Mouse (Mus musculus): ENCODE data around the gene Rere. TPM values are rescaled to one million over a fixed set of nuclear protein-coding genes. Genes with fewer than 3 reads are reported as not detected.

Gene Rere
- polyA plus RNA-seq, 1 experiment from 2014 or later: 52.0 TPM

DNA sequence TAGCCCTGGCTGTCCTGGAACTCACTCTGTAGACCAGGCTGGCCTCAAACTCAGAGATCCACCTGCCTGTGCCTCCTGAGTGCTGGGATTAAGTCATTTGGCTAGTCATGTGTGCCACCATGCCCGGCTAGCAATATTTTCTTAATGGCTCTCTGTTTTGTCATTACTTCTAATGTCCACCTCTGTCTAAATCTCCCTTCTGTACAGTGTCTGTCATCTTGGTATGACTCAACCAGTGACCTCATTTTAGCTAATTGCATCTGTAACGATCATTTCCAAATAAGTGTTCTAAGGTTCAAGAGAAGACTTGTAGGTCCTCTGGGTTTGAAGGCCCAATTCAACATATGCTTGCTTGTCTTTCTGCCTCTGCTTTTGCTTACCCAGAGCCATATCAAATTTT, 71.3 kb downstream of the Rere start:
- Histone ChIP-seq H3K27me3 (ENCODE audit: control insufficient read depth, insufficient read depth, low read length) (no peaks in the 10 kb centered on the region), H3K36me3 (ENCODE audit: control insufficient read depth, insufficient read depth, low read length) (no peaks in the 10 kb centered on the region), H3K4me3 (ENCODE audit: low read depth, low read length) (no peak overlapping the region), H3K27ac (ENCODE audit: low read depth, low read length) (no peak overlapping the region), H3K4me1 (ENCODE audit: control insufficient read depth, insufficient read depth, low read length) (peaks cover 13% of the 10 kb centered on the region; the same call in 1 of the 2 replicates), H3K4me2 (ENCODE audit: low read depth) (no peak overlapping the region), H3K9me3 (ENCODE audit: control insufficient read depth, low read length) (no peaks in the 10 kb centered on the region), H3K9ac (ENCODE audit: low read length) (no peak overlapping the region)
- DNase-seq (ENCODE audit: low spot score): no peak
- WGBS: 94% methylated on average over 2 of the region's 2 CpGs
- ATAC-seq (ENCODE audit: insufficient read depth, low FRiP score, low TSS enrichment): no peak

- no peak overlapping the region for H3K4me2 ChIP-seq (ENCODE audit: low read depth)
- no peak overlapping the region for H3K27ac ChIP-seq (ENCODE audit: low read depth, low read length)
- H3K27me3 ChIP-seq (ENCODE audit: control insufficient read depth, insufficient read depth, low read length): no peaks in the 10 kb centered on the region
- ATAC-seq (ENCODE audit: insufficient read depth, low FRiP score, low TSS enrichment) (no peak), DNase-seq (ENCODE audit: low spot score) (no peak)
- WGBS: 87% methylated on average over 7 of the region's 7 CpGs
- H3K9ac ChIP-seq (ENCODE audit: low read length): no peak overlapping the region
- H3K4me3 ChIP-seq (ENCODE audit: low read depth, low read length): no peak overlapping the region
- H3K36me3 ChIP-seq (ENCODE audit: control insufficient read depth, insufficient read depth, low read length): no peaks in the 10 kb centered on the region
- H3K4me1 ChIP-seq (ENCODE audit: control insufficient read depth, insufficient read depth, low read length): peaks cover 13% of the 10 kb centered on the region; the same call in 1 of the 2 replicates
- no peaks in the 10 kb centered on the region for H3K9me3 ChIP-seq (ENCODE audit: control insufficient read depth, low read length)
These were observed 72.0 kb downstream of the Rere start for GRCm38 (mm10) chr4:150353376-150353900.

DNA sequence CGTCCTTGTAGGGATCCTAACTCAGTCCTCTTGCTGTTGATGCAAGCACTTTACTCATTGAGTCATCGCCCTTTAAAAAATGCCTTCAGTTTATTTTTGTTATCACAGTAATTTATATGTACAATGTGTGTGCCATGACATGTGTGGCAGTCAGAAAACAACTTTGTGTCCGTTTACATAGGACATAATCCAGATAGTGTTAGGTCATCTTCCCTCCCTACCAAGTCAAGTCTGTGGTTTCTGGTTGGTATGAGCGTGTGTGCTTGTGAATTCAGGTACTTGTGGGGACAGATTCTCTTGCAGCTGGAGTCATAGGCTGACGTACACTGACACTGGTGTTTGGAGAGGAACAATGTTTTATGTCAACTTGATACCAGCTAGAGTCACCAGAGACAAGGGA, 74.4 kb downstream of the Rere start:
- H3K4me3 ChIP-seq (ENCODE audit: low read depth, low read length): no peak overlapping the region
- no peaks in the 10 kb centered on the region for H3K36me3 ChIP-seq (ENCODE audit: control insufficient read depth, insufficient read depth, low read length)
- H3K4me1 ChIP-seq (ENCODE audit: control insufficient read depth, insufficient read depth, low read length): peaks cover 7% of the 10 kb centered on the region; the same call in 1 of the 2 replicates
- 91% methylated on average over 5 of the region's 5 CpGs for WGBS
- H3K27me3 ChIP-seq (ENCODE audit: control insufficient read depth, insufficient read depth, low read length): no peaks in the 10 kb centered on the region
- no peak overlapping the region for H3K4me2 ChIP-seq (ENCODE audit: low read depth)
- H3K9ac ChIP-seq (ENCODE audit: low read length): no peak overlapping the region
- DNase-seq (ENCODE audit: low spot score) (no peak), ATAC-seq (ENCODE audit: insufficient read depth, low FRiP score, low TSS enrichment) (no peak)
- no peaks in the 10 kb centered on the region for H3K9me3 ChIP-seq (ENCODE audit: control insufficient read depth, low read length)
- H3K27ac ChIP-seq (ENCODE audit: low read depth, low read length): no peak overlapping the region

DNA sequence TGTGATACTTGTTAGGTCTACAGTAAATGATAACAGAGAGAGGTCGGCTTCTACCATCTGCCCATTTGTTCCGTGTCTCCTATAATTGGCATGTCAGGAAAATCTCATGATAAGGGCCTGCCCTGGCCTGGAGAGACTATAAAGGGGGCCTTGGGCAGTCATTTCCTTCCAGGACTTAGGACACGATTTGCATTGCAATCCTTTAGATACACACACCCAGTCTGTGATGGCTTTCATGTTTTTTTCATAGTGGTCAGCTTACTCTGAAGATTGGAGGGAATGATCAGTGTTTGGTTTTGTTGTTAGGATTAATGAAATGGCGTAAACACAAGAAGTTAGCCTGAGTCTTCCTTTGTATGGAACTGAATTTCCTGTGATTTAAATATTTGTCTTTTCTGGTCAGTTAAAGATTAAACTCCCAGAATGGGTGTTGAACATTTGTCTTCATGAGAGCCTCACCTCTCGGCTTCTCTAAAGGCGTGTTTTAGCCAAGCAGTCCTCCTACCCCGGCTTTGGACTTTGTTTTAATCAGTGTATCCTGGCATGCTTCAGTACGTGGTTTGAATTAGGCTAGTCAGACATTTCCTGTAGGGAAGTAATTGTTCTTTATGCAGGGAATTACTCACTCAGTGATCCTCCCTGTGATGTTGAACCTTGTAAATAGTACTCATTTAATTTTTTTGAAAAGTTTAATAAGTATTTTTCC, 80.7 kb downstream of the Rere start:
- Histone ChIP-seq H3K27me3 (ENCODE audit: control insufficient read depth, insufficient read depth, low read length) (no peaks in the 10 kb centered on the region), H3K9ac (ENCODE audit: low read length) (no peak overlapping the region), H3K4me1 (ENCODE audit: control insufficient read depth, insufficient read depth, low read length) (peaks cover 10% of the 10 kb centered on the region), H3K4me3 (ENCODE audit: low read depth, low read length) (no peak overlapping the region), H3K9me3 (ENCODE audit: control insufficient read depth, low read length) (no peaks in the 10 kb centered on the region), H3K27ac (ENCODE audit: low read depth, low read length) (0 out of 2 replicates have a peak overlapping the region, but pooled peaks have one; percentile 14), H3K36me3 (ENCODE audit: control insufficient read depth, insufficient read depth, low read length) (no peaks in the 10 kb centered on the region), H3K4me2 (ENCODE audit: low read depth) (no peak overlapping the region)
- 21% methylated on average over 8 of the region's 8 CpGs for whole genome bisulfite sequencing
- DNase-seq (ENCODE audit: low spot score) (no peak), ATAC-seq (ENCODE audit: insufficient read depth, low FRiP score, low TSS enrichment) (no peak)

DNA sequence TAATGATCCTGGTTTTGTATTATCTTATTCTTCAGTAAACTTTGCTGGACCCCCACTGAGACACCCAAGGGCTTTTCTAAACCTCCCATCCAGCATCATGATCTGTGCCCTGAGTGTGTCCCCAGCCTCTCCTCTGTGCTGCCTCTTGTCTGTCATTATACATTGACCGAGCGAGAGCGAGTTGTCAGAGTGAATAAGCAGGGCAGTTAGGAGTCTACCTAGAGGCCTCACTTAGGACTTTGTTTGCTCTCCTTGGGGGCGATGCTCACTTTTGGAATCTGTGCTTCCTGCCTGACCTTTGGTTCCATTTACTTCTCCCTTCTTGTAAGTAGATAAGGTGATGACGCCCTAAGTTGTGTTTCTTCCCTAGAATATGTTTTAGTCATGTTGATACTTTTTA, 81.4 kb downstream of the Rere start:
- DNase-seq (ENCODE audit: low spot score) (no peak), ATAC-seq (ENCODE audit: insufficient read depth, low FRiP score, low TSS enrichment) (no peak)
- Histone ChIP-seq H3K9ac (ENCODE audit: low read length) (no peak overlapping the region), H3K27ac (ENCODE audit: low read depth, low read length) (no peak overlapping the region), H3K4me3 (ENCODE audit: low read depth, low read length) (no peak overlapping the region), H3K36me3 (ENCODE audit: control insufficient read depth, insufficient read depth, low read length) (no peaks in the 10 kb centered on the region), H3K27me3 (ENCODE audit: control insufficient read depth, insufficient read depth, low read length) (no peaks in the 10 kb centered on the region), H3K4me2 (ENCODE audit: low read depth) (no peak overlapping the region), H3K9me3 (ENCODE audit: control insufficient read depth, low read length) (no peaks in the 10 kb centered on the region), H3K4me1 (ENCODE audit: control insufficient read depth, insufficient read depth, low read length) (peaks cover 10% of the 10 kb centered on the region)
- 44% methylated on average over 5 of the region's 5 CpGs for WGBS

DNA sequence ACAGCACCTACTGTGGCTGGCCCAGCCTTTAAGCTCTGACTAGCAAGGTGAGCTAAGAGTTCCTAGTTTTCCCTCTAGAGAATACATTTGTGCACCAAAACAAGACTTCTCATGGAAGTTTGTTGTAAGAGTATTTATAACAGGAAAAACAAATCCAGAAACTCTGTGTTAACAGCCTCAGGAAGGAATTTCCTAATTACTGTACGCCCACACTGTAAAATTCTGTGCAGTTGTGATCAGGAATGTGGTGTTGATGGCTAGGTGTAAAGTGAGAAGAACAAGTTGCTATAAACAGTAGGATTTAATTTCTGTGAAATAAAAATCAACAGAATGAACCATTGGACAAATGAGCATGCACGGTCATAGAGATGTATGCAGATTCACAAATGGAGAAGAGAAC, 83.3 kb downstream of the Rere start:
- Histone ChIP-seq H3K4me1 (ENCODE audit: control insufficient read depth, insufficient read depth, low read length) (peaks cover 11% of the 10 kb centered on the region), H3K27ac (ENCODE audit: low read depth, low read length) (no peak overlapping the region), H3K4me2 (ENCODE audit: low read depth) (no peak overlapping the region), H3K9me3 (ENCODE audit: control insufficient read depth, low read length) (no peaks in the 10 kb centered on the region), H3K36me3 (ENCODE audit: control insufficient read depth, insufficient read depth, low read length) (no peaks in the 10 kb centered on the region), H3K4me3 (ENCODE audit: low read depth, low read length) (no peak overlapping the region), H3K27me3 (ENCODE audit: control insufficient read depth, insufficient read depth, low read length) (no peaks in the 10 kb centered on the region), H3K9ac (ENCODE audit: low read length) (no peak overlapping the region)
- WGBS: 93% methylated on average over 2 of the region's 2 CpGs
- DNase-seq (ENCODE audit: low spot score) (no peak), ATAC-seq (ENCODE audit: insufficient read depth, low FRiP score, low TSS enrichment) (no peak)

DNA sequence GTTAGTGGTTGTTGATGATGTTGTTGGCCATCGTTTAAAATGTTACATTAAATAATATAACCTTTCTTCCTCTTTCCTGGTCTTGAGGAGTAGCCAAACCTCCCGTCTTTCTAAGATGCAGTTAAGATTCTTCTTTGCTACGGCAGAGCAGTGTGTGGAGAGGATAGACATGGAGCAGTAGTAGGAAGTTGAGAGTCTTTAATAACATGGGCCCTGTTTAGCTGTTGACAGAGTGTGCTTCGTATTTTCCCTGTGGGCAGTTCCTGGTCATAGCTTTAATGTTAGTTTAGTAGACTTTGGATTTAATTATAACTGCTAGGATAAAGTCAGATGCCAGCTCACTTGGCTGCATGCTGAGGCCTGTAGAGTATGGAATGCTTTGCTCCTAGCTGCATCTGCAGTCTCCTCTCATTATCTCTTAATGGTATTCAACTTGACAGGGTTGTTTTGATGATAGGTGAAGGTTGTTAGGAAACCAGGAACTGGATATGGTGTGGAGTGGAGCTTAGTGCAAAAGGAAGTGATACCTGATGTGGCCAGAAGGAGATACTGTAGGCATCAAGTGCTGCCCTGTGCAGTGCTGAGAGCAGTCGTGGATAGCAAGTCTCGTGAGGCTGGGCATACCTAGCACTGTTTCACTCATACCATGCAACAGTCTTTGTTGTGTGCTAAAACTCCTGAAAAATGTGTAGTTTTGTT, 85.2 kb downstream of the Rere start:
- H3K9ac ChIP-seq (ENCODE audit: low read length): no peak overlapping the region
- WGBS: 81% methylated on average over 6 of the region's 6 CpGs
- ATAC-seq (ENCODE audit: insufficient read depth, low FRiP score, low TSS enrichment) (no peak), DNase-seq (ENCODE audit: low spot score) (no peak)
- no peaks in the 10 kb centered on the region for H3K36me3 ChIP-seq (ENCODE audit: control insufficient read depth, insufficient read depth, low read length)
- H3K4me3 ChIP-seq (ENCODE audit: low read depth, low read length): no peak overlapping the region
- no peak overlapping the region for H3K27ac ChIP-seq (ENCODE audit: low read depth, low read length)
- no peaks in the 10 kb centered on the region for H3K27me3 ChIP-seq (ENCODE audit: control insufficient read depth, insufficient read depth, low read length)
- H3K4me2 ChIP-seq (ENCODE audit: low read depth): no peak overlapping the region
- no peaks in the 10 kb centered on the region for H3K9me3 ChIP-seq (ENCODE audit: control insufficient read depth, low read length)
- H3K4me1 ChIP-seq (ENCODE audit: control insufficient read depth, insufficient read depth, low read length): peaks cover 23% of the 10 kb centered on the region

DNA sequence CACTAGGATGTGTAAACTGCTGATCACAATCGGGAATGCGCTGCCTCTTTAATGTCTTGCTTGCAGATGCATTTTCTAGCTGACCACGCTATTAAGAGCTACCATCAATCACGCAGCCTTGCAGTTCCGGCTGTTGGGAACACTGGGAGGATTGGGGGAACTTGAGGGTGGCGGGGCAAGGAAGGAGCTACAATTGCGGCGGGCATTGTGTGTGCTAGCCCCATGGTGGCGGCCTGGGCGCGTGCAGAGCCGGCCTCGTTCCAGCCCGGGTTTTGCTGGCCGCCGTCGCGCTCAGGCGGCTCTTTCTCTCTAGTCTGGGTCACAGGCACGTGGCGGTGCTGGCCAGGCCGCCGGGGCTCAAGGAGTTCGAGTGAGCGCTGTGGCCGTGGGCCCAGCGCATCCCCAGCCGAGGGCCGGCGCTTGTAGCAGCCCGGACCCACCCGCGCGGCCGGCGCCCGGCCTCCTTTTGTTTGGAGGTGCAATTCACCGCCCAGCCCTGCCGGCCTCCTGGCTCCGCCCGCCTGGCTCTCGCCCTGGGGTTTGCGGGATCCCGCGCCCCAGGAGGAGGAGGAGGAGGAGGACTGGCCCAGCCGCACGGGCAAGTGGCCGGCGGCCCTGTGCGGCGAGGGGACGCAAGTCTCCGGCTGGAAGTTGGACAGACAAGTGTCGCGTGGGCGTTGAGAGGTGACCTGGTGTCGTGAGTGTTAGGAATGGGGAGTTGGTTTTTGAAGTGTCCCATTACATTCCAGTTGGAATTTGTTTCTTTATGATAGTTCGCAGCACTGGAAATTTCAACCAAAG, 90.3 kb downstream of the Rere start:
- H3K27ac ChIP-seq (ENCODE audit: low read depth, low read length): peak overlapping the region; percentile 99
- H3K4me2 ChIP-seq (ENCODE audit: low read depth): peak overlapping the region; percentile 89
- no peaks in the 10 kb centered on the region for H3K36me3 ChIP-seq (ENCODE audit: control insufficient read depth, insufficient read depth, low read length)
- no peaks in the 10 kb centered on the region for H3K27me3 ChIP-seq (ENCODE audit: control insufficient read depth, insufficient read depth, low read length)
- peak overlapping the region; percentile 92 for H3K9ac ChIP-seq (ENCODE audit: low read length)
- DNase-seq (ENCODE audit: low spot score) (peak; percentile 92), ATAC-seq (ENCODE audit: insufficient read depth, low FRiP score, low TSS enrichment) (peak; percentile 87)
- H3K4me3 ChIP-seq (ENCODE audit: low read depth, low read length): peak overlapping the region; percentile 54
- H3K4me1 ChIP-seq (ENCODE audit: control insufficient read depth, insufficient read depth, low read length): peaks cover 43% of the 10 kb centered on the region
- under 1% methylated on average over 58 of the region's 58 CpGs for WGBS
- H3K9me3 ChIP-seq (ENCODE audit: control insufficient read depth, low read length): no peaks in the 10 kb centered on the region

Measured in neural tube, embryonic 11.5 days (tissue).